Mouse (Mus musculus): ENCODE measurements at regions not wholly inside any gene's neighbourhood (a gene's known extent, or its start where the extent isn't known, plus 50 kb on each side); places are given as distances from the start of the nearest gene placed in this dataset.
"Not testable (repeated sequence)": the region's sequence is repeated elsewhere in the genome, so short reads cannot be mapped to it uniquely, and the experiment has no call there.

GRCm38 (mm10) chr3:17452984-17453383 lies 495.2 kb upstream of the Cypt12 start:
- DNase-seq (ENCODE audit: low read depth, low spot score): no peak

GRCm38 (mm10) chr3:17460545-17460944 lies 487.7 kb upstream of the Cypt12 start:
- no peak for DNase-seq (ENCODE audit: low read depth, low spot score)

- DNase-seq (ENCODE audit: low read depth, low spot score): no peak
Observed at GRCm38 (mm10) chr3:17461365-17461764, 486.8 kb upstream of the Cypt12 start.

GRCm38 (mm10) chr3:17473812-17474211 lies 474.4 kb upstream of the Cypt12 start:
- DNase-seq (ENCODE audit: low read depth, low spot score): no peak

- DNase-seq (ENCODE audit: low read depth, low spot score): no peak
Observed at GRCm38 (mm10) chr3:17489240-17490142, 458.7 kb upstream of the Cypt12 start.

- no peak for DNase-seq (ENCODE audit: low read depth, low spot score)
Observed at GRCm38 (mm10) chr3:17490632-17491031, 457.6 kb upstream of the Cypt12 start.

GRCm38 (mm10) chr3:17498291-17498690 lies 449.9 kb upstream of the Cypt12 start:
- no peak for DNase-seq (ENCODE audit: low read depth, low spot score)

- no peak for DNase-seq (ENCODE audit: low read depth, low spot score)
Observed at GRCm38 (mm10) chr3:17501556-17501955, 446.7 kb upstream of the Cypt12 start.

- no peak for DNase-seq (ENCODE audit: low read depth, low spot score)
Observed at GRCm38 (mm10) chr3:17541346-17541745, 406.9 kb upstream of the Cypt12 start.

GRCm38 (mm10) chr3:17547559-17548059 lies 400.6 kb upstream of the Cypt12 start:
- DNase-seq (ENCODE audit: low read depth, low spot score): no peak

- no peak for DNase-seq (ENCODE audit: low read depth, low spot score)
Observed at GRCm38 (mm10) chr3:17582487-17582886, 365.7 kb upstream of the Cypt12 start.

- DNase-seq (ENCODE audit: low read depth, low spot score): no peak
Observed at GRCm38 (mm10) chr3:17589956-17590546, 358.2 kb upstream of the Cypt12 start.

GRCm38 (mm10) chr3:17592463-17592862 lies 355.7 kb upstream of the Cypt12 start:
- DNase-seq (ENCODE audit: low read depth, low spot score): no peak

- DNase-seq (ENCODE audit: low read depth, low spot score): no peak
Observed at GRCm38 (mm10) chr3:17596365-17596764, 351.8 kb upstream of the Cypt12 start.

GRCm38 (mm10) chr3:17613486-17613885 lies 334.7 kb upstream of the Cypt12 start:
- no peak for DNase-seq (ENCODE audit: low read depth, low spot score)

GRCm38 (mm10) chr3:17616439-17617070 lies 331.7 kb upstream of the Cypt12 start:
- DNase-seq (ENCODE audit: low read depth, low spot score): peak; percentile 7

- no peak for DNase-seq (ENCODE audit: low read depth, low spot score)
Observed at GRCm38 (mm10) chr3:17619489-17619888, 328.7 kb upstream of the Cypt12 start.

- no peak for DNase-seq (ENCODE audit: low read depth, low spot score)
Observed at GRCm38 (mm10) chr3:17619890-17620289, 328.3 kb upstream of the Cypt12 start.

GRCm38 (mm10) chr3:17620398-17620797 lies 327.8 kb upstream of the Cypt12 start:
- DNase-seq (ENCODE audit: low read depth, low spot score): no peak

- DNase-seq (ENCODE audit: low read depth, low spot score): no peak
Observed at GRCm38 (mm10) chr3:17632484-17632883, 315.7 kb upstream of the Cypt12 start.

GRCm38 (mm10) chr3:17636276-17636675 lies 311.9 kb upstream of the Cypt12 start:
- DNase-seq (ENCODE audit: low read depth, low spot score): no peak

- DNase-seq (ENCODE audit: low read depth, low spot score): not testable (repeated sequence)
Observed at GRCm38 (mm10) chr3:17659988-17660387, 288.2 kb upstream of the Cypt12 start.
